Comparison of ENCODE assay signal across 12 mouse cellular contexts in genomic region chr8:105275387-105275786, GRCm38 (mm10). TPM values are rescaled to one million over a fixed set of nuclear protein-coding genes. Genes with fewer than 3 reads are reported as not detected.
DNase-seq lines count a peak whose midpoint lies in the region; ATAC-seq and TF ChIP-seq lines count a peak whose summit lies in the region.
"Had no signal": no experiment of that assay in that cellular context is flagged by ENCODE, and none has a peak within 500 bp of the region (broad histone marks: within the 10 kb centered on the region; RNA-seq: fewer than 3 reads in every experiment).

No protein-coding gene starts in this region.

- no peak for DNase-seq in hindbrain, embryonic 10.5 days (ENCODE audit: low spot score)
- no peak for DNase-seq in hindbrain, embryonic 11.5 days (ENCODE audit: low spot score)
- DNase-seq in MN1 (ENCODE audit: low spot score), result peak; percentile 36
- DNase-seq in limb, embryonic 14.5 days (ENCODE audit: low spot score), result no peak
- no peak for DNase-seq in urinary bladder, adult 18-20 months (ENCODE audit: low spot score in 2 of 2)
- DNase-seq in thymus, adult 2 months, result no peak
- DNase-seq in B cell, adult 2 months, result no peak
- DNase-seq: cerebellum, postnatal 36 days; layer of hippocampus, adult 9-11 months; right cerebral cortex, adult 18-20 months; thymus, postnatal 4 days had no signal

- H3K27me3 ChIP-seq in hindbrain, embryonic 10.5 days (ENCODE audit: insufficient read depth, poor library complexity, severe bottlenecking), result peaks cover 100% of the 10 kb centered on the region
- peaks cover 88% of the 10 kb centered on the region for H3K27me3 ChIP-seq in hindbrain, embryonic 11.5 days (ENCODE audit: control insufficient read depth, insufficient read depth, low read length)
- peaks cover 99% of the 10 kb centered on the region for H3K27me3 ChIP-seq in forebrain, embryonic 13.5 days
- H3K27me3 ChIP-seq in limb, embryonic 14.5 days (ENCODE audit: control insufficient read depth, insufficient read depth, low read length), result peaks cover 80% of the 10 kb centered on the region
- peaks cover 4% of the 10 kb centered on the region; the same call in 1 of the 2 replicates for H3K27me3 ChIP-seq in thymus, adult 2 months (ENCODE audit: control insufficient read depth, insufficient read depth, low read length)

- ATAC-seq in hindbrain, embryonic 11.5 days (ENCODE audit: low FRiP score), result no peak
- ATAC-seq in forebrain, embryonic 13.5 days, result no peak
- no peak for ATAC-seq in limb, embryonic 14.5 days (ENCODE audit: low FRiP score, low read depth)

- WGBS in hindbrain, embryonic 10.5 days, result 6% methylated on average over 11 of the region's 11 CpGs
- WGBS in hindbrain, embryonic 11.5 days, result 12% methylated on average over 11 of the region's 11 CpGs
- 5% methylated on average over 10 of the region's 11 CpGs for WGBS in forebrain, embryonic 13.5 days
- 12% methylated on average over 11 of the region's 11 CpGs for WGBS in limb, embryonic 14.5 days
- 30% methylated on average over 11 of the region's 11 CpGs for WGBS in thymus, adult 2 months

- peak overlapping the region; percentile 55; the same call in 1 of the 2 replicates for H3K4me3 ChIP-seq in hindbrain, embryonic 10.5 days
- no peak overlapping the region for H3K4me3 ChIP-seq in hindbrain, embryonic 11.5 days (ENCODE audit: low read depth, low read length)
- no peak overlapping the region for H3K4me3 ChIP-seq in forebrain, embryonic 13.5 days
- H3K4me3 ChIP-seq in limb, embryonic 14.5 days (replicated peaks; ENCODE audit: low read length), result peak overlapping the region; percentile 41; the same call in 1 of the 2 replicates
- H3K4me3 ChIP-seq in thymus, adult 2 months (ENCODE audit: control insufficient read depth, insufficient read depth, low read length), result no peak overlapping the region

- peaks cover 39% of the 10 kb centered on the region for H3K4me1 ChIP-seq in hindbrain, embryonic 10.5 days (replicated peaks)
- peaks cover 13% of the 10 kb centered on the region; the same call in 1 of the 2 replicates for H3K4me1 ChIP-seq in hindbrain, embryonic 11.5 days (replicated peaks; ENCODE audit: control insufficient read depth, insufficient read depth, low read length)
- H3K4me1 ChIP-seq in forebrain, embryonic 13.5 days, result peaks cover 33% of the 10 kb centered on the region
- H3K4me1 ChIP-seq in limb, embryonic 14.5 days (ENCODE audit: control insufficient read depth, insufficient read depth, low read length), result peaks cover 17% of the 10 kb centered on the region
- H3K4me1 ChIP-seq in thymus, adult 2 months (replicated peaks; ENCODE audit: control insufficient read depth, insufficient read depth, low read length), result peaks cover 23% of the 10 kb centered on the region

- H3K36me3 ChIP-seq in hindbrain, embryonic 10.5 days, result peaks cover 7% of the 10 kb centered on the region; the same call in 1 of the 2 replicates
- H3K36me3 ChIP-seq in hindbrain, embryonic 11.5 days (ENCODE audit: control insufficient read depth, insufficient read depth, low read length), result no peaks in the 10 kb centered on the region
- H3K36me3 ChIP-seq in forebrain, embryonic 13.5 days (ENCODE audit: poor library complexity, severe bottlenecking), result peaks cover 7% of the 10 kb centered on the region; the same call in 1 of the 2 replicates
- H3K36me3 ChIP-seq in limb, embryonic 14.5 days (ENCODE audit: control insufficient read depth, insufficient read depth, low read length), result no peaks in the 10 kb centered on the region
- no peaks in the 10 kb centered on the region for H3K36me3 ChIP-seq in thymus, adult 2 months (ENCODE audit: control insufficient read depth, insufficient read depth, low read length)

- TF ChIP-seq POLR2A in limb, embryonic 14.5 days (IDR thresholded peaks at IDR 0.05; ENCODE audit: borderline replicate concordance, extremely low read depth, insufficient read depth, insufficient read length), result no peak
- no peak for TF ChIP-seq POLR2A in thymus, adult 2 months (IDR thresholded peaks at IDR 0.05; ENCODE audit: control insufficient read depth, extremely low read depth, insufficient read depth, low read length, poor library complexity)

- no peak for TF ChIP-seq CTCF in thymus, adult 2 months (IDR thresholded peaks at IDR 0.05; ENCODE audit: borderline replicate concordance, control insufficient read depth, extremely low read depth, insufficient read depth, low read length, poor library complexity)

- no peak overlapping the region for H3K4me2 ChIP-seq in hindbrain, embryonic 11.5 days (replicated peaks; ENCODE audit: low read depth, low read length)
- H3K4me2 ChIP-seq in forebrain, embryonic 13.5 days, result peak overlapping the region; percentile 77
- H3K4me2 ChIP-seq in limb, embryonic 14.5 days (replicated peaks; ENCODE audit: low read depth, low read length, severe bottlenecking), result peak overlapping the region; percentile 76; the same call in 1 of the 2 replicates

- no peak overlapping the region for H3K9ac ChIP-seq in hindbrain, embryonic 11.5 days (ENCODE audit: low read depth, low read length)
- no peak overlapping the region for H3K9ac ChIP-seq in forebrain, embryonic 13.5 days
- H3K9ac ChIP-seq in limb, embryonic 14.5 days (ENCODE audit: low read depth, low read length, severe bottlenecking), result no peak overlapping the region

- H3K27ac ChIP-seq in hindbrain, embryonic 10.5 days, result no peak overlapping the region
- H3K27ac ChIP-seq in hindbrain, embryonic 11.5 days (ENCODE audit: low read depth, low read length), result no peak overlapping the region
- H3K27ac ChIP-seq in forebrain, embryonic 13.5 days, result no peak overlapping the region
- no peak overlapping the region for H3K27ac ChIP-seq in limb, embryonic 14.5 days (replicated peaks; ENCODE audit: low read depth, low read length)
- no peak overlapping the region for H3K27ac ChIP-seq in thymus, adult 2 months (ENCODE audit: control insufficient read depth, insufficient read depth, low read length)

- no peaks in the 10 kb centered on the region for H3K9me3 ChIP-seq in hindbrain, embryonic 10.5 days
- no peaks in the 10 kb centered on the region for H3K9me3 ChIP-seq in hindbrain, embryonic 11.5 days (ENCODE audit: control insufficient read depth, low read length)
- no peaks in the 10 kb centered on the region for H3K9me3 ChIP-seq in forebrain, embryonic 13.5 days (replicated peaks)
- H3K9me3 ChIP-seq in limb, embryonic 14.5 days (ENCODE audit: control insufficient read depth, low read length), result no peaks in the 10 kb centered on the region

RNA-seq across cellular contexts. Expression of gene Nol3, which starts 0.6 kb away (rescaled TPM):
- 1.2 and 2.1 TPM in 2 replicates for polyA plus RNA-seq in hindbrain, embryonic 10.5 days (2016; fragmentation: Nextera tagmentation; extraction: Ambion mirVana)
- 2.7 and 3.1 TPM in 2 replicates for polyA plus RNA-seq in hindbrain, embryonic 11.5 days (2014; fragmentation: Nextera tagmentation; extraction: Ambion mirVana)
- 2.4 and 3.0 TPM in 2 replicates for polyA plus RNA-seq in forebrain, embryonic 13.5 days (2015; fragmentation: Nextera tagmentation; extraction: Ambion mirVana)
- polyA plus RNA-seq in limb, embryonic 14.5 days (2012; rRNA removed), result 2.0 and 2.3 TPM in 2 replicates
- polyA plus RNA-seq in limb, embryonic 14.5 days (2014; fragmentation: Nextera tagmentation; extraction: Ambion mirVana), result 2.3 and 3.3 TPM in 2 replicates
- 3.5 and 4.0 TPM in 2 replicates for polyA plus RNA-seq in thymus, adult 2 months (2012; rRNA removed)

RNA-seq across cellular contexts. Expression of gene Hsf4, which starts 5.8 kb away (rescaled TPM):
- 0.09 and 0.20 TPM in 2 replicates for polyA plus RNA-seq in hindbrain, embryonic 10.5 days (2016; fragmentation: Nextera tagmentation; extraction: Ambion mirVana)
- polyA plus RNA-seq in hindbrain, embryonic 11.5 days (2014; fragmentation: Nextera tagmentation; extraction: Ambion mirVana), result 0.21 and 0.52 TPM in 2 replicates
- 0.10 and 0.13 TPM in 2 replicates for polyA plus RNA-seq in forebrain, embryonic 13.5 days (2015; fragmentation: Nextera tagmentation; extraction: Ambion mirVana)
- polyA plus RNA-seq in limb, embryonic 14.5 days (2012; rRNA removed), result 0.47 and 0.62 TPM in 2 replicates
- 0.14 TPM in 1 of 2 replicates, not detected in the other for polyA plus RNA-seq in limb, embryonic 14.5 days (2014; fragmentation: Nextera tagmentation; extraction: Ambion mirVana)
- 2.9 and 3.3 TPM in 2 replicates for polyA plus RNA-seq in thymus, adult 2 months (2012; rRNA removed)

RNA-seq across cellular contexts. Expression of gene Fbxl8, which starts 10.9 kb away (rescaled TPM):
- polyA plus RNA-seq in hindbrain, embryonic 10.5 days (2016; fragmentation: Nextera tagmentation; extraction: Ambion mirVana), result 1.0 and 1.6 TPM in 2 replicates
- 0.78 and 1.4 TPM in 2 replicates for polyA plus RNA-seq in hindbrain, embryonic 11.5 days (2014; fragmentation: Nextera tagmentation; extraction: Ambion mirVana)
- polyA plus RNA-seq in forebrain, embryonic 13.5 days (2015; fragmentation: Nextera tagmentation; extraction: Ambion mirVana), result 0.44 and 0.58 TPM in 2 replicates
- polyA plus RNA-seq in limb, embryonic 14.5 days (2012; rRNA removed), result 4.0 and 5.6 TPM in 2 replicates
- polyA plus RNA-seq in limb, embryonic 14.5 days (2014; fragmentation: Nextera tagmentation; extraction: Ambion mirVana), result 2.9 and 3.7 TPM in 2 replicates
- polyA plus RNA-seq in thymus, adult 2 months (2012; rRNA removed), result 27.8 and 30.4 TPM in 2 replicates

RNA-seq across cellular contexts. Expression of gene Tradd, which starts 11.0 kb away (rescaled TPM):
- 15.4 and 16.3 TPM in 2 replicates for polyA plus RNA-seq in hindbrain, embryonic 10.5 days (2016; fragmentation: Nextera tagmentation; extraction: Ambion mirVana)
- polyA plus RNA-seq in hindbrain, embryonic 11.5 days (2014; fragmentation: Nextera tagmentation; extraction: Ambion mirVana), result 13.5 and 14.3 TPM in 2 replicates
- polyA plus RNA-seq in forebrain, embryonic 13.5 days (2015; fragmentation: Nextera tagmentation; extraction: Ambion mirVana), result 13.2 and 13.3 TPM in 2 replicates
- 12.8 and 13.6 TPM in 2 replicates for polyA plus RNA-seq in limb, embryonic 14.5 days (2012; rRNA removed)
- 26.2 and 26.3 TPM in 2 replicates for polyA plus RNA-seq in limb, embryonic 14.5 days (2014; fragmentation: Nextera tagmentation; extraction: Ambion mirVana)
- 40.1 and 40.4 TPM in 2 replicates for polyA plus RNA-seq in thymus, adult 2 months (2012; rRNA removed)

RNA-seq across cellular contexts. Expression of gene 4931428F04Rik, which starts 14.3 kb away (rescaled TPM):
- 26.5 and 43.8 TPM in 2 replicates for polyA plus RNA-seq in hindbrain, embryonic 10.5 days (2016; fragmentation: Nextera tagmentation; extraction: Ambion mirVana)
- polyA plus RNA-seq in hindbrain, embryonic 11.5 days (2014; fragmentation: Nextera tagmentation; extraction: Ambion mirVana), result 31.7 and 40.2 TPM in 2 replicates
- 57.4 and 66.1 TPM in 2 replicates for polyA plus RNA-seq in forebrain, embryonic 13.5 days (2015; fragmentation: Nextera tagmentation; extraction: Ambion mirVana)
- polyA plus RNA-seq in limb, embryonic 14.5 days (2012; rRNA removed), result 30.1 and 37.8 TPM in 2 replicates
- polyA plus RNA-seq in limb, embryonic 14.5 days (2014; fragmentation: Nextera tagmentation; extraction: Ambion mirVana), result 9.9 and 12.1 TPM in 2 replicates
- polyA plus RNA-seq in thymus, adult 2 months (2012; rRNA removed), result 13.6 and 14.3 TPM in 2 replicates

Comparison
In these comparisons a context has a peak if more than half of its experiments do, and no peak if none do; other contexts are left out.
1. H3K4me3 ChIP-seq: peak in hindbrain, embryonic 10.5 days (single experiment) and limb, embryonic 14.5 days (single experiment); none in hindbrain, embryonic 11.5 days (single experiment), forebrain, embryonic 13.5 days (single experiment) and thymus, adult 2 months (single experiment).